Mouse (Mus musculus) left cerebral cortex, postnatal 4 days (tissue): Measurements from ENCODE around the gene Sh3bp5. TPM values are rescaled to one million over a fixed set of nuclear protein-coding genes. Genes with fewer than 3 reads are reported as not detected.

ENCODE experiments used
- DNase-seq: peaks from one replicate; pipeline ENCODE4 v3.0.0-alpha.2; 2022
- intact Hi-C: fragments of 180-260 bp; cut with DNase I; formaldehyde crosslinking; loops from one replicate; pipeline ENCODE4 v1.15.1; 2025
- total RNA-seq, 2 experiments: library from RNA; stranded (reverse); gene quantifications; 2 replicates each; pipeline ENCODE4 v1.2.3; 2021

Gene Sh3bp5
- total RNA-seq, 2 experiments from 2014 or later = 140 to 147 TPM

DNA sequence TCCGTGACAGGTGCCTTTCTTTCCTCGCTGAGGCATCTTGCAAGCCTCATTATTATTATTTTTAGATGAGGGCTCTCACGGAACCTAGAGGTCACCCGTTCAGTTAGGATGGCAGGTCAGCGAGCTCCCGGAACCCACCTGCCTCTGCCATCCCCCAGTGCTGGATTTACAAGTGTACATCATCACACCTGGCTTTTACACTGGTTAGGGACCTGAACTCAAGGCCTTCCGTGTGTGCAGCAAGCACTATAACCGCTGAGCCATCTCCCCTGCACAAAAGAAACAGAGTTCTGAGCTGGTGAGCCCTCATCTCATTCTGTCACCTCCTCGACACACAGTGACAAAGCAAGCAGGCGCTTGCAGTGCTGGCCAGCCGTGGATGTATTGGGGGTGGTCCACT is 114.7 kb downstream of the Sh3bp5 start:
- intact Hi-C loops = loop anchor here (5.0 kb wide), 1 partner anchor 49 kb away; no protein-coding TSS in a partner anchor
- DNase-seq = no peak

- intact Hi-C loops = no loop called here
- DNase-seq = no peak
Measured at GRCm38 (mm10) chr14:31319546-31319945, 116.3 kb downstream of the Sh3bp5 start.

DNA sequence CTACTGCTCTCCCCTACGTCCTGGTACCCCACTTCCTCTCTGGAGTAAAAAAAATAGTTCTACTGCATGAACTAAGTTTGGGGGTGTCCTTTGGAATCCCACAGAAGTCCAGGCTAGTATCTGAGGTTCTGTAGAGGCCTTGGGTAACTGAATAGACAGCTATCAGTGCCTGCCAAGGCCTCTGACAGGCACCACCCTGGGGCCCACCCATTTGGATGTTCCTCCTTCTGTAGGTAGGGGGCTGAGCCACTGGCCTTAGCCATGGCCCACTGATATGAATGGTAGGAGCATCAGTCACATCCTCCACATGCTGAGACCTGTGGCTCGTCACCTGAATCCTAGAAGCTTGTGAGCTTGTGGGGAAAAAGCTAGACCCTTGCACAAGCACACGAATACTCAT is 118.1 kb downstream of the Sh3bp5 start:
- intact Hi-C loops = no loop called here

GRCm38 (mm10) chr14:31316613-31317012 is 119.3 kb downstream of the Sh3bp5 start:
- DNase-seq = no peak
- intact Hi-C loops = no loop called here

More for the DNA sequence above, 118.1 kb downstream of the Sh3bp5 start:
- DNase-seq = no peak

DNA sequence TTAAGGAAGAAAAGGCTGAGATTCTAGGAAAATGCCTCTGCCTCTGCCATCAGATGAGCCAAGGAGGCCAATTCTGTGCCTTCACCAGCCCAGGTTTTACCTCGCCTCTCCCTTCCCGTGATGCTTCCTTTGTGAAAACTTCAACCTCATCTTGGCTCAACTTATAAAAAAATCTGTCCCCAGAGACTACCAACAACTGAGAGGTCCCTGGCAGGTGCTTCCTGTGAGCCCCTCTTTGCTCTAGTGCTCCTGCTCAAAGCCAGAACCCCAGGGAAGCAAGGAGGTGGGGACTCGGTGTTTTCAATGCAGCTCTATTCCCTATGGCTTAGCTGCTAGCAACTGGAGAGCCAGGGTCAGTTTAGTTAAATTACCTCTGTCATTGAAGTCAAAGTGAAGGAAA is 122.7 kb downstream of the Sh3bp5 start:
- DNase-seq = no peak
- intact Hi-C loops = no loop called here

Other genes starting within 250 kb of the Sh3bp5 start
- gene Tnnc1, start 227.8 kb downstream of the Sh3bp5 start, total RNA-seq = 1 to 10 TPM; 1.4 to 1.7 TPM
- gene Nisch, start 219.1 kb downstream of the Sh3bp5 start, total RNA-seq = 100 to 1,000 TPM; 446 to 469 TPM
- 1 to 10 TPM; 2.5 to 2.6 TPM for gene Sema3g, start 218.2 kb downstream of the Sh3bp5 start, total RNA-seq
- gene Phf7, start 184.8 kb downstream of the Sh3bp5 start, total RNA-seq = 1 to 10 TPM; 5.3 to 5.8 TPM
- gene Bap1, start 184.6 kb downstream of the Sh3bp5 start, total RNA-seq = 100 to 1,000 TPM; 112 to 123 TPM
- gene Dnah1, start 112.2 kb downstream of the Sh3bp5 start, total RNA-seq = 1 to 10 TPM; 1.8 to 2.4 TPM
- 10 to 100 TPM; 60.9 to 61.4 TPM for gene Capn7, start 99.4 kb downstream of the Sh3bp5 start, total RNA-seq
- gene Eaf1, start 58.3 kb upstream of the Sh3bp5 start, total RNA-seq = 10 to 100 TPM; 14.5 to 15.5 TPM
- gene Mettl6, start 59.0 kb upstream of the Sh3bp5 start, total RNA-seq = 10 to 100 TPM; 31.8 to 33.9 TPM
- under 1 TPM; 0.16 to 0.18 TPM for gene Colq, start 155.3 kb upstream of the Sh3bp5 start, total RNA-seq
- not detected for gene Gm49387, start 204.8 kb upstream of the Sh3bp5 start, total RNA-seq
- 1 to 10 TPM; 9.5 to 10.0 TPM for gene Btd, start 204.9 kb upstream of the Sh3bp5 start, total RNA-seq
- 1 to 10 TPM; 4.9 to 6.0 TPM for gene Hacl1, start 205.2 kb upstream of the Sh3bp5 start, total RNA-seq